Mouse (Mus musculus) urinary bladder, postnatal 36 days (tissue): ENCODE measurements at regions not wholly inside any gene's neighbourhood (a gene's known extent, or its start where the extent isn't known, plus 50 kb on each side); places are given as distances from the start of the nearest gene placed in this dataset.

Experiments used
- DNase-seq, 2 experiments: peaks; one replicate each; pipeline ENCODE4 v3.0.0; 2022; ENCODE audit warnings: low spot score in 2 of 2, mixed read lengths in 1 of 2

DNA sequence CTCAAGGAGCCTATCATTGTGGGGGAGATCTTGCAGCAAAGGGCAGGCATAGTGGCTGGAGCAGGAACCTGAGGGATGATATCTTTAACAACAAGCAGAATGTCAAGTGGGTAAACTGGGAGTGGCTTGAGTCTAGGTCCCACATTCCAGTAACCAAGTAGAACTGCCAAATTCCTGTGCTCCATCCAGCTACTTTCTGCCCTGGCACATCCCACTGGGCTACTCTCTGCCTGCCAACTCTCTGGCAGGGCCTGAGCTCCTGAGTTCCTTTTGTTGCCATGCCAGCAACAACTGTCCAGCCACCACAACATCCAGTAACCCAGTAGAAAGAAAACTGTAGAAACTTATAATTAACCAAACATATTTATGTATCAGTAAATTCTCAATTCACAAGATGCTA lies 1088.8 kb upstream of the Tenm4 start:
- peak in 1 of 2 experiments; percentile 2 for DNase-seq

DNA sequence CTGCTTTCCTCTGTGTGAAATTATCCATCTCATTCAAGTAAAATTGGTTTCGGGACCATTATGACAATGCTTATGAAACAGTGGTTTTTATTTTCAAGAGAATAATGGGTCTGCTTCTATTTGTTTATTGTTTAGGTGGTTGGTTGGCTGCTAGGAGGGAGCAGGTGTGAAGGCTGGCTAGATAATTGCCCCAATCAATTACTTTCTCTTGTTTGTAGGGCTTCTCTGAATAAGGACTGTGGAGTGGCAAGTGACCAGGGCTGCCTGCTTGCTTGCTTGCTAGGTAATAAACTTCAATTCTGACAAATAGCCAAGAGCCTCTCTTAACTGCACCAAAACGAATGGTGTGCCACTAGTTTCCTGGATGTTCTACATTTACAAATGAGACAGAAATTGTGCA lies 1086.7 kb upstream of the Tenm4 start:
- DNase-seq, result no peak

DNA sequence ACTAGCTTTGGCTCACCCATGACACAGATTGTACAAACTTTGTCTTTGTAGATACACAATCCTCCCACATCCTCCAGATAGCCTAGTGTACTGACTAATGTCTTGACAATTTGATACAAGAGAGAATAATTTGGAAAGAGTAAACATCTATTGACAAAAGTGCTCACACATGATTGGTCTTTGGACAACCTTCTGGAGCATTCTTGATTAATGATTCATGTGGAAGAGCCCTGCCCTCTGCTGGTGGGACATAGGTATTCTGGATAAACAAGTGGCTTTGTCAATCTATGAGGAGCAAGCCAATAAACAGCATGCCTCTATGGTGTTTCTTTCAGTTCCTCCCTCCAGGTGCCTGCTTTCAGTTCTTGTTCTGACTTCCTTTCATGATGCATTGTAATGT lies 1079.7 kb upstream of the Tenm4 start:
- no peak for DNase-seq

DNA sequence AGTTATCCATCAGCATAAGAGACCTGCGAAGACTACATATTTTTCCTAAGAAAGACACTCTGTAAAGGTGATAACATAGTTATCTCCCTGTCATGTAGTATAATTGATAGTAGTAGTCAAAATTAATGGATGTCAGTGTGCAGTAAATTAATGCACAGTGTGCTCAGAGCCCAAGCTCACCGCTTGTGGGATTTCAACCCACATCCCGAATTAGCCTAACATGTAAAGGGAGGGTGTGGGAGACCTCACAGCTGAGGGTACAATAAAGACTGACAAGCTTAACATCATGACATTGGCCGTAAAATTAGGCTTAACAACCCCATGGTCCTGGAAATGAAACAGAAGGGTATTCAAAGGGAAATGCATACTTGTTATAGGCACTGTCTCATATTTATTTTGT lies 1042.0 kb upstream of the Tenm4 start:
- no peak for DNase-seq

DNA sequence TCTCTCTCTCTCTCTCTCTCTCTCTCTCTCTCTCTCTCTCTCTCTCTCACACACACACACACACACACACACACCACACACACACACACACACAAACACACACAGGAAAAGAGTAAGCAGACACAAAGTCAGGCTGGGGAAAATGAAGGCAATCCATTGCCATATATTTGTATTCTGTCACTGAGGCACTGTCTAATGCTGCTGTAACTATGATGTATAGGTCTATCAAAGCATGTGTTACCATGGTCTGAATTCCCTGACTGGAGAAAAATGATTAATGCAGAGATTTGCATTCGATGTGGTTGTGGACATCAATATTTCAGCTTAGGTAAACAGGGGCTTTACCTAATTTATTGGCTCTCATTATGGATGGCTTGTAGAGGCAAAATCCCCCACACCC lies 1038.0 kb upstream of the Tenm4 start:
- no peak for DNase-seq

DNA sequence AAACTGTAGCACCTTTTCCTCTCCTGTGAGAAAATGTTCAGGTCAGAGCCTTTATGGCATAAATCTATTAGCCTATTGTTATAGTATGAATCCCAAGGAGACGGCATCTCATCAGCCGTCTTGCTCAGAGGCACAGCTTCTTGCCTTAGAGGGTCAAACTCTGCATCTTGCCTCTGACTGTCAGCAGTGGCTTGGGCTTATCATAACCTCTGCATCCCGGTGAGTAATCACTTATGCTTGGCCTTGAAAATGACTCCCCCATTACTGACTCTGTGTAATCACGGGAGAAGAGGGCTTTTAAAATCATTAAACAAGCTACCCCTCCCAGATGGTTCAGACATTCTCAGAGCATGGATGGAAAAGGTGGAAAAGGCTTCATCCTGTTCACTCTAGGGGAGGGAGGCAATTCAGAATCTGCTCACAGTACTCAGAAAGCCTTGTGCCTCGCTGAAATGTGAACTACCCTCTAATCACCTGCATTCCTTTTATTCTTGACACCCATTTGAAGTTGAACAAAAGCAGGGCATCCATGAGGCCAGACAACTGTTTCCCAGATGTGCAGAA lies 1036.9 kb upstream of the Tenm4 start:
- no peak for DNase-seq

DNA sequence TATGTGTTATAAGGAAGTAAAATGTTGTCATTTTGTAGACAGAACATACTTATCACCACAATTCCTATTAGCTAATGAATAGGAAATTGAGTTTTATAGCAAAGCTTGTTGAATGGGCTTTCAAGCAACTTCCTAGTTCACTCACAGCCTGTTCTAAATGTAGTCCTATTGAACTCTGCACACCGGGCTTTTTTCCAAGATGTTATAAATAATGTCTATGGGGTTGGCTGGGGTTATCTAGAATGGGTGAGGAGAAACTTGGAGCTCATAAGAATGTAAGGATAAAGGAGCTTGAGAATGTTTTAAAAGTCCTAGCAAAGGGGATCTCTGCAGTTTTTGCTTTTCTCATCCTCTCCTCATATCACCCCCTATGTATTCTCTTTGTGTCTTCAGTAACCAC lies 1029.3 kb upstream of the Tenm4 start:
- DNase-seq, result no peak

DNA sequence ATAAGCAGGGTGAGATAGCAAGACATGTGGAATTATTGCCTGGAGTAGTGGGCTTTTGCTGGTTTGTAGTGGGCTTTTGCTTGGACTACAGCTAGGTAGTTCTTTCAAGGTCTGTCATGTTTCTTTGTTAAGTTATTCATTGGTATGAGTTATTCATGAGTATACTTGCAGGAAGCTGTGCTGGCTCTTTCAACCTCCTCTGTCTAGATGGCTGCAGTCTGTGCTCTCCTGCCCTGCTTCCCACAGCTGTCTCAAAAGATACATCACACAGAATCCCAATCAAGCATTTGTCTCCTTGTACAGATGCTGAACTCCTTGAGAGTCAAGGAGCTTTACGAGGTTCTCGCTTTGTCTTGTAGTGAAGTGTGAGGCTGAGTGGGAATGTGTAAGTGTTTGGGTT lies 1028.0 kb upstream of the Tenm4 start:
- no peak for DNase-seq
